Mouse (Mus musculus): ENCODE results near the gene Chst10.

GRCm38 (mm10) chr1:38852250-38852649, 45.7 kb downstream of the Chst10 start:
- TF ChIP-seq CTCF (IDR thresholded peaks at IDR 0.05; ENCODE audit: borderline replicate concordance, extremely low read depth, insufficient read depth, insufficient read length) (no peak), POLR2A (IDR thresholded peaks at IDR 0.05; ENCODE audit: borderline replicate concordance, extremely low read depth, insufficient read depth, insufficient read length, poor library complexity, severe bottlenecking) (no peak)

Data from brain, embryonic 14.5 days (tissue).